Mouse (Mus musculus): ENCODE results near the gene Dcst1. TPM values are rescaled to one million over a fixed set of nuclear protein-coding genes. Genes with fewer than 3 reads are reported as not detected.

Gene Dcst1
- polyA plus RNA-seq, 1 experiment from 2014 or later: 1.1 TPM

- WGBS: 74% methylated on average over 9 of the region's 9 CpGs
- Histone ChIP-seq H3K4me3 (ENCODE audit: low read length) (no peak overlapping the region), H3K4me2 (ENCODE audit: low read length) (no peak overlapping the region), H3K36me3 (ENCODE audit: control insufficient read depth, insufficient read depth, low read length) (no peaks in the 10 kb centered on the region), H3K27me3 (replicated peaks; ENCODE audit: control insufficient read depth, insufficient read depth, low read length) (no peaks in the 10 kb centered on the region; the same call in 1 of the 2 replicates), H3K4me1 (ENCODE audit: control insufficient read depth, insufficient read depth, low read depth, low read length) (peaks cover 2% of the 10 kb centered on the region; the same call in 1 of the 2 replicates), H3K9ac (ENCODE audit: low read depth, low read length) (no peak overlapping the region), H3K9me3 (ENCODE audit: control insufficient read depth, low read length) (no peaks in the 10 kb centered on the region), H3K27ac (ENCODE audit: low read depth, low read length) (no peak overlapping the region)
- no peak for ATAC-seq
These were observed 9.0 kb downstream of the Dcst1 start for GRCm38 (mm10) chr3:89356029-89356428.

GRCm38 (mm10) chr3:89355512-89355902 lies 9.5 kb downstream of the Dcst1 start:
- no peak for ATAC-seq
- WGBS: 79% methylated on average over 6 of the region's 6 CpGs
- H3K4me3 ChIP-seq (ENCODE audit: low read length): no peak overlapping the region

GRCm38 (mm10) chr3:89354816-89355511 lies 10.1 kb downstream of the Dcst1 start:
- H3K27ac ChIP-seq (ENCODE audit: low read depth, low read length): no peak overlapping the region
- H3K9ac ChIP-seq (ENCODE audit: low read depth, low read length): no peak overlapping the region
- WGBS: 18% methylated on average over 5 of the region's 5 CpGs
- H3K4me2 ChIP-seq (ENCODE audit: low read length): no peak overlapping the region
- peaks cover 6% of the 10 kb centered on the region; the same call in 1 of the 2 replicates for H3K4me1 ChIP-seq (ENCODE audit: control insufficient read depth, insufficient read depth, low read depth, low read length)
- no peaks in the 10 kb centered on the region; the same call in 1 of the 2 replicates for H3K27me3 ChIP-seq (replicated peaks; ENCODE audit: control insufficient read depth, insufficient read depth, low read length)
- ATAC-seq: no peak
- H3K4me3 ChIP-seq (ENCODE audit: low read length): no peak overlapping the region
- H3K36me3 ChIP-seq (ENCODE audit: control insufficient read depth, insufficient read depth, low read length): no peaks in the 10 kb centered on the region
- no peaks in the 10 kb centered on the region for H3K9me3 ChIP-seq (ENCODE audit: control insufficient read depth, low read length)

More at GRCm38 (mm10) chr3:89355512-89355902, 9.5 kb downstream of the Dcst1 start:
- no peak overlapping the region for H3K27ac ChIP-seq (ENCODE audit: low read depth, low read length)
- no peaks in the 10 kb centered on the region for H3K36me3 ChIP-seq (ENCODE audit: control insufficient read depth, insufficient read depth, low read length)
- H3K9ac ChIP-seq (ENCODE audit: low read depth, low read length): no peak overlapping the region
- H3K27me3 ChIP-seq (replicated peaks; ENCODE audit: control insufficient read depth, insufficient read depth, low read length): no peaks in the 10 kb centered on the region; the same call in 1 of the 2 replicates
- H3K9me3 ChIP-seq (ENCODE audit: control insufficient read depth, low read length): no peaks in the 10 kb centered on the region
- peaks cover 5% of the 10 kb centered on the region; the same call in 1 of the 2 replicates for H3K4me1 ChIP-seq (ENCODE audit: control insufficient read depth, insufficient read depth, low read depth, low read length)
- no peak overlapping the region for H3K4me2 ChIP-seq (ENCODE audit: low read length)

- H3K4me2 ChIP-seq (ENCODE audit: low read length): no peak overlapping the region
- no peak for ATAC-seq
- 68% methylated on average over 5 of the region's 5 CpGs for WGBS
These were observed 13.8 kb downstream of the Dcst1 start for GRCm38 (mm10) chr3:89351271-89351670.

GRCm38 (mm10) chr3:89349869-89350501 lies 15.1 kb downstream of the Dcst1 start, which contains the start of gene Adam15:
Adam15 (minus strand) TSS chr3:89349996.
- Histone ChIP-seq H3K4me2 (ENCODE audit: low read length) (peak within 1 kb of the TSS; percentile 98), H3K9ac (ENCODE audit: low read depth, low read length) (peak within 1 kb of the TSS; percentile 85), H3K27me3 (replicated peaks; ENCODE audit: control insufficient read depth, insufficient read depth, low read length) (no peaks in the 10 kb centered on the region), H3K27ac (ENCODE audit: low read depth, low read length) (peak within 1 kb of the TSS; percentile 90), H3K36me3 (ENCODE audit: control insufficient read depth, insufficient read depth, low read length) (peaks cover under 1% of the 10 kb centered on the region; the same call in 1 of the 2 replicates), H3K9me3 (ENCODE audit: control insufficient read depth, low read length) (no peaks in the 10 kb centered on the region), H3K4me1 (ENCODE audit: control insufficient read depth, insufficient read depth, low read depth, low read length) (peaks cover 13% of the 10 kb centered on the region), H3K4me3 (ENCODE audit: low read length) (peak within 1 kb of the TSS; percentile 82)
- under 1% methylated on average over 58 of the region's 59 CpGs for WGBS
- peak; percentile 93 for ATAC-seq

More at GRCm38 (mm10) chr3:89351271-89351670, 13.8 kb downstream of the Dcst1 start:
- Histone ChIP-seq H3K9ac (ENCODE audit: low read depth, low read length) (no peak overlapping the region), H3K4me3 (ENCODE audit: low read length) (no peak overlapping the region), H3K27me3 (replicated peaks; ENCODE audit: control insufficient read depth, insufficient read depth, low read length) (no peaks in the 10 kb centered on the region), H3K9me3 (ENCODE audit: control insufficient read depth, low read length) (no peaks in the 10 kb centered on the region), H3K36me3 (ENCODE audit: control insufficient read depth, insufficient read depth, low read length) (no peaks in the 10 kb centered on the region), H3K4me1 (ENCODE audit: control insufficient read depth, insufficient read depth, low read depth, low read length) (peaks cover 13% of the 10 kb centered on the region), H3K27ac (ENCODE audit: low read depth, low read length) (no peak overlapping the region)

GRCm38 (mm10) chr3:89348911-89349868 lies 15.9 kb downstream of the Dcst1 start:
- Histone ChIP-seq H3K9ac (ENCODE audit: low read depth, low read length) (peak overlapping the region; percentile 85), H3K27me3 (replicated peaks; ENCODE audit: control insufficient read depth, insufficient read depth, low read length) (no peaks in the 10 kb centered on the region), H3K4me1 (ENCODE audit: control insufficient read depth, insufficient read depth, low read depth, low read length) (peaks cover 13% of the 10 kb centered on the region), H3K4me2 (ENCODE audit: low read length) (peak overlapping the region; percentile 98), H3K9me3 (ENCODE audit: control insufficient read depth, low read length) (no peaks in the 10 kb centered on the region), H3K27ac (ENCODE audit: low read depth, low read length) (peak overlapping the region; percentile 90), H3K36me3 (ENCODE audit: control insufficient read depth, insufficient read depth, low read length) (peaks cover 7% of the 10 kb centered on the region; the same call in 1 of the 2 replicates), H3K4me3 (ENCODE audit: low read length) (peak overlapping the region; percentile 82)
- peak; percentile 31 for ATAC-seq
- under 1% methylated on average over 38 of the region's 38 CpGs for WGBS

GRCm38 (mm10) chr3:89347916-89348315 lies 17.1 kb downstream of the Dcst1 start:
- H3K4me3 ChIP-seq (ENCODE audit: low read length): no peak overlapping the region
- H3K36me3 ChIP-seq (ENCODE audit: control insufficient read depth, insufficient read depth, low read length): peaks cover 7% of the 10 kb centered on the region; the same call in 1 of the 2 replicates
- no peak for ATAC-seq
- WGBS: 70% methylated on average over 1 of the region's 1 CpGs
- peaks cover 13% of the 10 kb centered on the region for H3K4me1 ChIP-seq (ENCODE audit: control insufficient read depth, insufficient read depth, low read depth, low read length)
- no peak overlapping the region for H3K4me2 ChIP-seq (ENCODE audit: low read length)
- H3K9ac ChIP-seq (ENCODE audit: low read depth, low read length): no peak overlapping the region
- no peaks in the 10 kb centered on the region for H3K9me3 ChIP-seq (ENCODE audit: control insufficient read depth, low read length)
- no peak overlapping the region for H3K27ac ChIP-seq (ENCODE audit: low read depth, low read length)
- no peaks in the 10 kb centered on the region for H3K27me3 ChIP-seq (replicated peaks; ENCODE audit: control insufficient read depth, insufficient read depth, low read length)

GRCm38 (mm10) chr3:89346815-89347540 lies 18.1 kb downstream of the Dcst1 start:
- no peak for ATAC-seq
- H3K4me2 ChIP-seq (ENCODE audit: low read length): no peak overlapping the region
- H3K9ac ChIP-seq (ENCODE audit: low read depth, low read length): no peak overlapping the region
- H3K27ac ChIP-seq (ENCODE audit: low read depth, low read length): no peak overlapping the region
- peaks cover 7% of the 10 kb centered on the region; the same call in 1 of the 2 replicates for H3K36me3 ChIP-seq (ENCODE audit: control insufficient read depth, insufficient read depth, low read length)
- H3K9me3 ChIP-seq (ENCODE audit: control insufficient read depth, low read length): no peaks in the 10 kb centered on the region
- H3K4me1 ChIP-seq (ENCODE audit: control insufficient read depth, insufficient read depth, low read depth, low read length): peaks cover 14% of the 10 kb centered on the region
- WGBS: 78% methylated on average over 10 of the region's 10 CpGs
- no peaks in the 10 kb centered on the region for H3K27me3 ChIP-seq (replicated peaks; ENCODE audit: control insufficient read depth, insufficient read depth, low read length)
- no peak overlapping the region for H3K4me3 ChIP-seq (ENCODE audit: low read length)

All from hindbrain, embryonic 16.5 days (tissue).